Mouse (Mus musculus): ENCODE data around the gene Lpcat2. TPM values are rescaled to one million over a fixed set of nuclear protein-coding genes. Genes with fewer than 3 reads are reported as not detected.
"Not testable (repeated sequence)": the region's sequence is repeated elsewhere in the genome, so short reads cannot be mapped to it uniquely, and the experiment has no call there.

Lpcat2 gene
- polyA plus RNA-seq, 1 experiment, result 1.3 TPM

DNA sequence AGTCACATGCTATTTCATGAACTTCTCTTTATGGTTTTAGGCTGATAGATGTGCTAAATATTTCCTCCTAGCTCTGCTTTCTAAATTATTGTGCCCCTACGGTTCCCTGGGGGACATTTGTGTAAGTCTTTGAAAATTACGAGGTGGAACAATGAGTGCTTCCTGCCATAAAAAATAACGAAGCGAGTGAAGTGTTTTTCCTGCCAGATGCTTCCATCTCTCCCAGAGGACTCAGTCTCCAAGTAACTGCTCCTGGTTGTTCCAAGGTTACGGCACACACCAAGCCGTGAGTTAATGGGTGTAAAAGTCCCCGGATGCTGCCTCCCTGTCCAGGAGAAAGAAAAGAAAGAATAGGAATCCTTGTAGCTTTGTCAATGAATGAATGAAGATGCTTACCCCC lies 15.1 kb downstream of the Lpcat2 start:
- no peaks in the 10 kb centered on the region for H3K27me3 ChIP-seq (ENCODE audit: control insufficient read depth, insufficient read depth, low read length)
- H3K4me1 ChIP-seq (ENCODE audit: control insufficient read depth, insufficient read depth, insufficient read length, low read length), result no peaks in the 10 kb centered on the region
- WGBS, result 75% methylated on average over 7 of the region's 7 CpGs
- H3K36me3 ChIP-seq (ENCODE audit: control insufficient read depth, insufficient read depth, low read length), result no peaks in the 10 kb centered on the region
- no peak for TF ChIP-seq POLR2A (IDR thresholded peaks at IDR 0.05; ENCODE audit: low read depth, low read length)
- TF ChIP-seq CTCF (IDR thresholded peaks at IDR 0.05; ENCODE audit: extremely low read depth, insufficient read length, insufficient replicate concordance, low read depth, low read length), result no peak
- no peak overlapping the region for H3K4me3 ChIP-seq (ENCODE audit: low read depth, low read length)
- no peak overlapping the region for H3K27ac ChIP-seq (ENCODE audit: insufficient read depth, low read depth, low read length)

- Histone ChIP-seq H3K4me1 (ENCODE audit: control insufficient read depth, insufficient read depth, insufficient read length, low read length) (no peaks in the 10 kb centered on the region), H3K27me3 (ENCODE audit: control insufficient read depth, insufficient read depth, low read length) (no peaks in the 10 kb centered on the region), H3K36me3 (ENCODE audit: control insufficient read depth, insufficient read depth, low read length) (no peaks in the 10 kb centered on the region), H3K4me3 (ENCODE audit: low read depth, low read length) (no peak overlapping the region), H3K27ac (ENCODE audit: insufficient read depth, low read depth, low read length) (no peak overlapping the region)
- WGBS, result 79% methylated on average over 10 of the region's 10 CpGs
- TF ChIP-seq CTCF (IDR thresholded peaks at IDR 0.05; ENCODE audit: extremely low read depth, insufficient read length, insufficient replicate concordance, low read depth, low read length) (no peak), POLR2A (IDR thresholded peaks at IDR 0.05; ENCODE audit: low read depth, low read length) (no peak)
Measured at GRCm38 (mm10) chr8:92872063-92872759, 17.1 kb downstream of the Lpcat2 start.

- H3K36me3 ChIP-seq (ENCODE audit: control insufficient read depth, insufficient read depth, low read length), result no peaks in the 10 kb centered on the region
- H3K27ac ChIP-seq (ENCODE audit: insufficient read depth, low read depth, low read length), result no peak overlapping the region
- TF ChIP-seq CTCF (IDR thresholded peaks at IDR 0.05; ENCODE audit: extremely low read depth, insufficient read length, insufficient replicate concordance, low read depth, low read length) (no peak), POLR2A (IDR thresholded peaks at IDR 0.05; ENCODE audit: low read depth, low read length) (no peak)
- H3K4me3 ChIP-seq (ENCODE audit: low read depth, low read length), result no peak overlapping the region
- H3K27me3 ChIP-seq (ENCODE audit: control insufficient read depth, insufficient read depth, low read length), result no peaks in the 10 kb centered on the region
- WGBS, result 83% methylated on average over 10 of the region's 10 CpGs
- H3K4me1 ChIP-seq (ENCODE audit: control insufficient read depth, insufficient read depth, insufficient read length, low read length), result no peaks in the 10 kb centered on the region
Measured at GRCm38 (mm10) chr8:92875795-92876194, 20.7 kb downstream of the Lpcat2 start.

- Histone ChIP-seq H3K27me3 (ENCODE audit: control insufficient read depth, insufficient read depth, low read length) (no peaks in the 10 kb centered on the region), H3K4me3 (ENCODE audit: low read depth, low read length) (no peak overlapping the region), H3K4me1 (ENCODE audit: control insufficient read depth, insufficient read depth, insufficient read length, low read length) (no peaks in the 10 kb centered on the region), H3K36me3 (ENCODE audit: control insufficient read depth, insufficient read depth, low read length) (no peaks in the 10 kb centered on the region), H3K27ac (ENCODE audit: insufficient read depth, low read depth, low read length) (no peak overlapping the region)
- no peak for TF ChIP-seq POLR2A (IDR thresholded peaks at IDR 0.05; ENCODE audit: low read depth, low read length)
- no peak for TF ChIP-seq CTCF (IDR thresholded peaks at IDR 0.05; ENCODE audit: extremely low read depth, insufficient read length, insufficient replicate concordance, low read depth, low read length)
- WGBS, result 38% methylated on average over 4 of the region's 4 CpGs
Measured at GRCm38 (mm10) chr8:92881247-92881646, 26.1 kb downstream of the Lpcat2 start.

DNA sequence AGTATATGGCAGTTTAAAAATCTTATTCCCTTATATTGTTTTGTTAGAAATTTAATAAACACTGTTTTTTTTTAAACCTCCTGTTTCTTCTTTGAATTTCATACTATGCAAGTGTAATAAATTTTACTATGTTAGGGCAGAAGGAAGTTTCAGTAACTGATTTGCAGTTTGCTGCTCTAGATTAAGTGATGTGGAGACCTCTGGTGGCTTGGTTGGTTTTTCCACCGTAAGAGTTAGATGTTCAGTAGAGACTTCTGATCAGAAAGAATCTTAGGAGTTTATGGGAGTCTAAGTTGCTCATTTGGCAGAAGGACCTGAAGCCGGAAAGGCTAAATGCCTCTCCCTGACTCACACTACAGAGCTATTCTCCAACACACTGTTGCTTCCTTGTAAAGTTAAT lies 28.6 kb downstream of the Lpcat2 start:
- TF ChIP-seq POLR2A (IDR thresholded peaks at IDR 0.05; ENCODE audit: low read depth, low read length) (no peak), CTCF (IDR thresholded peaks at IDR 0.05; ENCODE audit: extremely low read depth, insufficient read length, insufficient replicate concordance, low read depth, low read length) (no peak)
- WGBS, result 60% methylated on average over 2 of the region's 2 CpGs
- H3K4me1 ChIP-seq (ENCODE audit: control insufficient read depth, insufficient read depth, insufficient read length, low read length), result no peaks in the 10 kb centered on the region
- no peaks in the 10 kb centered on the region for H3K27me3 ChIP-seq (ENCODE audit: control insufficient read depth, insufficient read depth, low read length)
- H3K4me3 ChIP-seq (ENCODE audit: low read depth, low read length), result no peak overlapping the region
- H3K36me3 ChIP-seq (ENCODE audit: control insufficient read depth, insufficient read depth, low read length), result no peaks in the 10 kb centered on the region
- no peak overlapping the region for H3K27ac ChIP-seq (ENCODE audit: insufficient read depth, low read depth, low read length)

DNA sequence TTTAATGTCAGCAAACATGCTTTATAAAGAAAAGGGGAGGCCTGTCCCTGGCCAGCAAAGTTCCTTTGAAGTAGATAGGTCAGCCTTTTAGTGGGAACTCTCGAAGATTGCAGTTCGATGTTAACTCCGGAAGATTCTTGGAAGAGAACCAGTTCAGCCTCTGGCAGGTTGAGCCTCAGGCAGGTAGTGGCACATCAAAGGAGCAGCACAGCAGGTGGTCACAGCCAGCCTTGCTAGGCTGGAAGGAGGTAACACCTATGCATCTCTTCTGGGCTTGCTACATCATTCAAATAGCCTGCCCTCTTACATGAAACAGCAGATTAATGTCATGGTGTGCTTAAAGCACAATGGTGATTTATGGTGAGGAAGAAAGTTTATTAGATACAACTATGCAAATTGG lies 37.1 kb downstream of the Lpcat2 start:
- H3K27ac ChIP-seq (ENCODE audit: insufficient read depth, low read depth, low read length), result not testable (repeated sequence)

DNA sequence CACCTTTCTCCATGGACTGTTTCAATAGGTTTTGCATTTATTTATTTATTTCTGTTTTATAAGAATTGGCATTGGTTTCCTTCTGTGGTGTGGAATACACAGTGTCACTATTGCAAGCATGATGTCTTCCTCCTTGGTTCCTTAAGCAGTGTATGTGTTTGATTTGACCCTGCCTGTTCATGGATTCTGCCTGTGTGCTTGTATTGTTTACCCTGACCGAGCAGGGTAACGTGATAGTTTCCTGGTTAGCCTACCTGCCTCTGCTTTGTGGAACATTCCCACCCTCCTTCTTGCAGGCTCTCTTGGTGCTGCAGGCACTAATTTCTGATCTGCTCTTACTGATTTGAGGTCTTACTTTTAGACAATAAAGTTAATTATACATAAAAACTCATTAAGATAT lies 38.7 kb downstream of the Lpcat2 start:
- no peak for TF ChIP-seq CTCF (IDR thresholded peaks at IDR 0.05; ENCODE audit: extremely low read depth, insufficient read length, insufficient replicate concordance, low read depth, low read length)
- H3K36me3 ChIP-seq (ENCODE audit: control insufficient read depth, insufficient read depth, low read length), result no peaks in the 10 kb centered on the region
- no peak overlapping the region for H3K27ac ChIP-seq (ENCODE audit: insufficient read depth, low read depth, low read length)
- WGBS, result 48% methylated on average over 2 of the region's 2 CpGs
- H3K4me3 ChIP-seq (ENCODE audit: low read depth, low read length), result no peak overlapping the region
- no peaks in the 10 kb centered on the region for H3K4me1 ChIP-seq (ENCODE audit: control insufficient read depth, insufficient read depth, insufficient read length, low read length)
- H3K27me3 ChIP-seq (ENCODE audit: control insufficient read depth, insufficient read depth, low read length), result no peaks in the 10 kb centered on the region

More for the DNA sequence above, 37.1 kb downstream of the Lpcat2 start:
- H3K27me3 ChIP-seq (ENCODE audit: control insufficient read depth, insufficient read depth, low read length); H3K4me1 ChIP-seq (ENCODE audit: control insufficient read depth, insufficient read depth, insufficient read length, low read length); H3K36me3 ChIP-seq (ENCODE audit: control insufficient read depth, insufficient read depth, low read length); H3K4me3 ChIP-seq (ENCODE audit: low read depth, low read length): not testable (repeated sequence)
- 64% methylated on average over 3 of the region's 3 CpGs for WGBS

Measured in small intestine, adult 2 months (tissue).